Mouse (Mus musculus) intestine, embryonic 14.5 days (tissue): ENCODE measurements at regions not wholly inside any gene's neighbourhood (a gene's known extent, or its start where the extent isn't known, plus 50 kb on each side); places are given as distances from the start of the nearest gene placed in this dataset.

ENCODE experiments used
- ATAC-seq: fragments of 200-750 bp; cut with Nextera tagmentation; replicated peaks from 2 replicates; pipeline ENCODE4 v1.8.0; 2017; ENCODE audit warnings: low read depth, moderate number of reproducible peaks, moderate TSS enrichment, moderate library complexity; ENCODE audit not compliant: low FRiP score, low TSS enrichment
- DNase-seq: peaks from one replicate; pipeline ENCODE4 v3.0.0-alpha.2; 2018; ENCODE audit warnings: low spot score
- H3K27ac ChIP-seq: fragments of 300-500 bp; sonication (generic); 2 replicates; pipeline ENCODE4 v1.5.1; 2014; ENCODE audit warnings: low read depth, mild to moderate bottlenecking, control low read depth
- H3K27me3 ChIP-seq: fragments of 300-500 bp; sonication (generic); replicated peaks from 2 replicates; pipeline ENCODE4 v1.6.1; 2014; ENCODE audit warnings: low read length, control low read depth; ENCODE audit not compliant: control insufficient read depth, insufficient read depth
- H3K36me3 ChIP-seq: fragments of 300-500 bp; sonication (generic); 2 replicates; pipeline ENCODE4 v1.6.1; 2014; ENCODE audit warnings: low read length, control low read depth; ENCODE audit not compliant: control insufficient read depth, insufficient read depth
- H3K4me1 ChIP-seq: fragments of 300-500 bp; sonication (generic); replicated peaks from 2 replicates; pipeline ENCODE4 v1.6.1; 2014; ENCODE audit warnings: low read length, control low read depth, mixed read lengths; ENCODE audit not compliant: control insufficient read depth, insufficient read depth
- H3K4me2 ChIP-seq: fragments of 300-500 bp; sonication (generic); 2 replicates; pipeline ENCODE4 v1.6.1; 2014; ENCODE audit warnings: low read length
- H3K4me3 ChIP-seq: fragments of 300-500 bp; sonication (generic); 2 replicates; pipeline ENCODE4 v1.5.1; 2014; ENCODE audit warnings: low read depth, low read length, control low read depth, mixed read lengths
- H3K9ac ChIP-seq: fragments of 300-500 bp; sonication (generic); 2 replicates; pipeline ENCODE4 v1.6.1; 2014; ENCODE audit warnings: mild to moderate bottlenecking, low read length
- H3K9me3 ChIP-seq: fragments of 300-500 bp; sonication (generic); 2 replicates; pipeline ENCODE4 v1.6.1; 2016; ENCODE audit warnings: low read length, control low read depth; ENCODE audit not compliant: control insufficient read depth
- WGBS: fragments of 180-500 bp; shearing (Covaris S2); extraction: QIAGEN DNeasy Blood & Tissue Kit; methylation state at CpG from one replicate; pipeline ENCODE4 v1.1.7; 2014; 5-methylcytosine and 5-hydroxymethylcytosine counted together

DNA sequence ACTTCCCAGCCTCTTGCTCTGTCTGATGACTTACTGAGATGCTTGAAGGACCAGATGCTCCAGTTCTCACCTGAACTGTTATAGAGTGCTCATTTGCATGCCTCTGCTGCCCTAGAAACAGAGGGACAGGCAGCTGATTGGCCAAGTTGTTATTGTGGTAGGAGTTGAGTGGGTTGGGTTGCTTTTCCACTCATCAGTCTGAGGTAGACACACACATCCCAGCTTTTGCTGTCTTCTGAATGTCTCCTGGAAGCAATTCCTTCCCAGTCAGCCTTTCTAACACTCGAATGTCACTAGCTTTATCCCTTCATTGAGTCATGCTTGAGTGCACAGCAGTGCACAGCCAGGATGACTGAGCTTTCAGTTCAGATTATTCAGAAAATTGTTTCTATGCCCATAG lies 99.0 kb downstream of the Cops8 start:
- Histone ChIP-seq H3K4me2 (no peak overlapping the region), H3K4me1 (0 out of 2 replicates have a peak, but pooled peaks cover 4% of the 10 kb centered on the region), H3K9me3 (no peaks in the 10 kb centered on the region), H3K27me3 (no peaks in the 10 kb centered on the region), H3K9ac (no peak overlapping the region), H3K36me3 (no peaks in the 10 kb centered on the region), H3K4me3 (no peak overlapping the region), H3K27ac (no peak overlapping the region)
- 85% methylated on average over 1 of the region's 1 CpGs for WGBS
- no peak for DNase-seq
- no peak for ATAC-seq

DNA sequence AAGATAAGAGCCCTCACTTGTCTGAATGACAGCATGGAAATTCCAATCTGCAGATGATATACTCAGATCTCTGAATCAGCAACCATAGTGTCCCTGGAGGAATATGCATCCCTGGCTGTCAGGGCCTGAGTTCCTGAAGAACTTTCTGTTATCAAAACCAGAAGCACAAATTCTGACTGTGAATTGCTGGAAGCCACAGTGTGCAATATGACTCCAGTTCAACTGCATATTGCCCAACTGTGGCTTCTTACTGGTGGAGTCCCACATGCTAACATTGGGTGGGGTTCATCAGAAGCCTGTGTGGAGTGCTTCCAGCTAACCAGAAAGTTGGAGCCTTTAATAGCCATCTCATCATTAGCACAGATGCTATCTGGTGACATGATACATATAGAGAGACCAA lies 103.6 kb downstream of the Cops8 start:
- DNase-seq (no peak), ATAC-seq (no peak)
- Histone ChIP-seq H3K4me2 (no peak overlapping the region), H3K36me3 (no peaks in the 10 kb centered on the region), H3K4me3 (no peak overlapping the region), H3K9me3 (no peaks in the 10 kb centered on the region), H3K4me1 (0 out of 2 replicates have a peak, but pooled peaks cover 4% of the 10 kb centered on the region), H3K27me3 (no peaks in the 10 kb centered on the region), H3K27ac (no peak overlapping the region), H3K9ac (no peak overlapping the region)

DNA sequence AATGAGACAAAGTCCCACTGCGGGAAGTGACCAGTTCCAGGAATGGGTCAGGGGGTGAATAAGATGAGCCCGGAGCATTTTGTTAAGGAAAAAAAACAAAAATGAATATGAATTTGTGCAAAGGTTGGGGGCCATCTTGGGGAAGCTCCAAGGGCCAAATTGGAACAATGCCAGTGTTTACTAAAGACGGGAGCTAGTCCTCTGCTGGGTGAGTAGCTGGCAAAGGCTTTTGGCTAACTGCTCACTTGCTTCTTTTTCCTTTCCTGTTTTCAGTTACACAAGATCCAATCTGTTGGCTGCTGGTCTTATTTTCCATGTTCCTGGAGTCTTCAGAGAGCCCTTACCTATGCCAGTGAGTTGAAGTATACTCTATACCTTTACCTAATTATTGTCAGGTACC lies 107.0 kb downstream of the Cops8 start:
- Histone ChIP-seq H3K9ac (no peak overlapping the region), H3K4me3 (no peak overlapping the region), H3K27me3 (no peaks in the 10 kb centered on the region), H3K4me2 (no peak overlapping the region), H3K36me3 (no peaks in the 10 kb centered on the region), H3K4me1 (0 out of 2 replicates have a peak, but pooled peaks cover 2% of the 10 kb centered on the region), H3K27ac (no peak overlapping the region), H3K9me3 (no peaks in the 10 kb centered on the region)
- 70% methylated on average over 3 of the region's 3 CpGs for WGBS
- no peak for ATAC-seq
- no peak for DNase-seq

DNA sequence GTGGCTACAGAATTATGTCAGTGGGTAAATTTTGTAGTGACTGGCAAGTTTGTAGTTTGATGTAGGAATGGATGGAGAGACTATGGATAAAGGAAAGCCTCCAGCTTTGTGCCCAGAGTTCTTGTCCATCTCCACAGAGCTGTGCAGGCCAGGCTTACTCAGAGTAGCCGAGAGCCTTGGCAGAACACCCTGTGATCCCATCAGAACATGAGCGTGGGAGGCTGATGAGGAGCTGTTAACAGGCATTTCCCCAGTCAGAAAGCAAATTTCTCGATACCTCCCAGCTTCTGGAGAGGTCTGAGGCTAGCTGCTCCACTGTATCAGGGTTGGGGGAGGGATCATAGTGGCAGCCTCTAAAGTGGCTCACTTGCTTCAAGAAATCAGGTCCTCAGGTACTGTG lies 107.8 kb downstream of the Cops8 start:
- no peak overlapping the region for H3K27ac ChIP-seq
- DNase-seq (no peak), ATAC-seq (no peak)
- no peak overlapping the region for H3K4me2 ChIP-seq
- H3K27me3 ChIP-seq, result no peaks in the 10 kb centered on the region
- no peaks in the 10 kb centered on the region for H3K36me3 ChIP-seq
- H3K4me1 ChIP-seq, result 0 out of 2 replicates have a peak, but pooled peaks cover 2% of the 10 kb centered on the region
- no peak overlapping the region for H3K4me3 ChIP-seq
- H3K9ac ChIP-seq, result no peak overlapping the region
- 80% methylated on average over 3 of the region's 3 CpGs for WGBS
- no peaks in the 10 kb centered on the region for H3K9me3 ChIP-seq

DNA sequence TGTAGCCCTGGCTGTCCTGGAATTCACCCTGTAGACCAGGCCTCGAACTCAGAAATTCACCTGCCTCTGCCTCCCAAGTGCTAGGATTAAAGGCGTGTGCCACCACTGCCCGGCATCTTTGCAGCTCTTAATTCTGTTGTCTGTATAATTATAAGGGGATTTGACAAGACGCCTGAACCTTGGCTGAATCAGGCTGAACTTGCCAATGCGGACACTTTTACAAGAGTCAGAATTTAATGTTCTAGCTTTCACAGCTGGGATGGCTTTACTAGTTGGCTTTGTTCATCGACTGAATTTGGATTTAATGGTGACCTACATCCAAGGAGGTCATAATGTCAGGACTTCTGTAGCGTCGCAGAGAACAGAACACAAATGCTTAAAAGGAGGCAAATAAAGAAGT lies 108.3 kb downstream of the Cops8 start:
- no peak overlapping the region for H3K4me3 ChIP-seq
- no peaks in the 10 kb centered on the region for H3K9me3 ChIP-seq
- no peak for ATAC-seq
- no peak overlapping the region for H3K9ac ChIP-seq
- WGBS, result 82% methylated on average over 8 of the region's 8 CpGs
- no peaks in the 10 kb centered on the region for H3K36me3 ChIP-seq
- 0 out of 2 replicates have a peak, but pooled peaks cover 2% of the 10 kb centered on the region for H3K4me1 ChIP-seq
- no peak for DNase-seq
- no peak overlapping the region for H3K4me2 ChIP-seq
- no peaks in the 10 kb centered on the region for H3K27me3 ChIP-seq
- H3K27ac ChIP-seq, result no peak overlapping the region
